Mouse (Mus musculus): Measurements from ENCODE around the gene Gcfc2.

GRCm38 (mm10) chr6:81975971-81976621, 52.6 kb downstream of the Gcfc2 start:
- TF ChIP-seq POLR2A (IDR thresholded peaks at IDR 0.05; ENCODE audit: borderline replicate concordance, extremely low read depth, low read depth, low read length) (no peak), CTCF (IDR thresholded peaks at IDR 0.05; ENCODE audit: insufficient read depth, low read length) (peak; percentile 87)

Measured in lung, adult 2 months (tissue).